Comparison of ENCODE assay signal across 24 mouse cellular contexts in genomic region chr7:109251418-109251817, GRCm38 (mm10).
"Had no signal": no experiment of that assay in that cellular context is flagged by ENCODE, and none has a peak within 500 bp of the region (broad histone marks: within the 10 kb centered on the region; RNA-seq: fewer than 3 reads in every experiment).

No protein-coding gene starts in this region.

- H3K27me3 ChIP-seq: limb, embryonic 15.5 days had no signal

- H3K9ac ChIP-seq: forebrain, postnatal 0 days; heart, embryonic 13.5 days; heart, embryonic 15.5 days; hindbrain, embryonic 14.5 days; kidney, embryonic 15.5 days; limb, embryonic 13.5 days; limb, embryonic 15.5 days had no signal

- ATAC-seq: forebrain, postnatal 0 days; intestine, embryonic 16.5 days had no signal

- DNase-seq: forebrain, postnatal 0 days; gastrocnemius, postnatal 14 days; gastrocnemius, postnatal 36 days; heart, adult 11 months; heart, adult 2 months; heart, postnatal 14 days; heart, postnatal 36 days; kidney, adult 11 months; kidney, adult 2 months; kidney, adult 9 months; kidney, postnatal 14 days; kidney, postnatal 36 days; layer of hippocampus, adult 9-11 months; layer of hippocampus, postnatal 36 days; left cerebral cortex, postnatal 4 days had no signal

- H3K27ac ChIP-seq: heart, adult 2 months; heart, embryonic 13.5 days; heart, embryonic 15.5 days; hindbrain, embryonic 14.5 days; kidney, embryonic 15.5 days; kidney, postnatal 0 days; limb, embryonic 13.5 days; limb, embryonic 15.5 days had no signal

- H3K4me3 ChIP-seq: heart, adult 2 months; heart, embryonic 13.5 days; heart, embryonic 15.5 days; kidney, embryonic 15.5 days; limb, embryonic 13.5 days; limb, embryonic 15.5 days had no signal

- H3K36me3 ChIP-seq: heart, embryonic 13.5 days; heart, embryonic 15.5 days; kidney, embryonic 15.5 days; limb, embryonic 13.5 days; limb, embryonic 15.5 days had no signal

- H3K4me2 ChIP-seq: heart, embryonic 11.5 days; heart, embryonic 13.5 days; heart, embryonic 15.5 days; hindbrain, embryonic 14.5 days; kidney, embryonic 15.5 days; limb, embryonic 13.5 days; limb, embryonic 15.5 days had no signal

- H3K9me3 ChIP-seq: heart, embryonic 13.5 days; heart, embryonic 15.5 days; kidney, embryonic 15.5 days; limb, embryonic 13.5 days; limb, embryonic 15.5 days had no signal
